Mouse (Mus musculus) c-Kit-negative CD71-positive TER-119-positive erythroid progenitor cells, embryonic 14.5 days (primary cell): ENCODE measurements around the gene Gapdh.

Source experiments
- DNase-seq: peaks from one replicate; pipeline ENCODE4 v3.0.0-alpha.2; 2013; ENCODE audit warnings: low read depth, low spot score

Gene Gapdh

GRCm38 (mm10) chr6:125148926-125149568 is 17.2 kb downstream of the Gapdh start:
- no peak for DNase-seq

- no peak for DNase-seq
These were observed 17.9 kb downstream of the Gapdh start for GRCm38 (mm10) chr6:125148251-125148925.

GRCm38 (mm10) chr6:125147329-125147728 is 18.9 kb downstream of the Gapdh start:
- DNase-seq, result no peak

GRCm38 (mm10) chr6:125146797-125147196 is 19.5 kb downstream of the Gapdh start:
- DNase-seq, result no peak

- no peak for DNase-seq
These were observed 20.1 kb downstream of the Gapdh start for GRCm38 (mm10) chr6:125146148-125146547.

- DNase-seq, result no peak
These were observed 20.8 kb downstream of the Gapdh start for GRCm38 (mm10) chr6:125145479-125145951.

GRCm38 (mm10) chr6:125145001-125145400 is 21.3 kb downstream of the Gapdh start, which contains the start of gene Iffo1:
Gene Iffo1, plus strand, starts transcription at chr6:125145241.
- peak; percentile 83 for DNase-seq

- DNase-seq, result no peak
These were observed 22.4 kb downstream of the Gapdh start for GRCm38 (mm10) chr6:125143904-125144303.

GRCm38 (mm10) chr6:125143128-125143527 is 23.1 kb downstream of the Gapdh start:
- no peak for DNase-seq

GRCm38 (mm10) chr6:125142436-125142835 is 23.8 kb downstream of the Gapdh start:
- no peak for DNase-seq

GRCm38 (mm10) chr6:125139747-125140146 is 26.5 kb downstream of the Gapdh start:
- no peak for DNase-seq

- DNase-seq, result no peak
These were observed 29.1 kb downstream of the Gapdh start for GRCm38 (mm10) chr6:125137002-125137671.

GRCm38 (mm10) chr6:125132470-125132869 is 33.8 kb downstream of the Gapdh start:
- no peak for DNase-seq

GRCm38 (mm10) chr6:125131302-125132156 is 34.7 kb downstream of the Gapdh start, which contains the start of gene Nop2:
Gene Nop2, plus strand, starts transcription at chr6:125131909.
- DNase-seq, result peak; percentile 84

- no peak for DNase-seq
These were observed 36.4 kb downstream of the Gapdh start for GRCm38 (mm10) chr6:125129710-125130402.

- DNase-seq, result no peak
These were observed 37.5 kb downstream of the Gapdh start for GRCm38 (mm10) chr6:125128724-125129123.

GRCm38 (mm10) chr6:125119387-125119786 is 46.9 kb downstream of the Gapdh start:
- no peak for DNase-seq

- DNase-seq, result no peak
These were observed 53.7 kb downstream of the Gapdh start for GRCm38 (mm10) chr6:125112553-125112952.
